ENCODE assay signal across 12 mouse cellular contexts in genomic region chr16:24450256-24450655, GRCm38 (mm10). TPM values are rescaled to one million over a fixed set of nuclear protein-coding genes. Genes with fewer than 3 reads are reported as not detected.
DNase-seq lines count a peak whose midpoint lies in the region; ATAC-seq and TF ChIP-seq lines count a peak whose summit lies in the region.
"Had no signal": no experiment of that assay in that cellular context is flagged by ENCODE, and none has a peak within 500 bp of the region (broad histone marks: within the 10 kb centered on the region; RNA-seq: fewer than 3 reads in every experiment).

No protein-coding gene starts in this region.

- H3K36me3 ChIP-seq in heart, embryonic 10.5 days, result peaks cover 12% of the 10 kb centered on the region
- H3K36me3 ChIP-seq in lung, postnatal 0 days (ENCODE audit: insufficient read depth, low read length), result no peaks in the 10 kb centered on the region
- peaks cover 10% of the 10 kb centered on the region for H3K36me3 ChIP-seq in embryonic facial prominence, embryonic 10.5 days (replicated peaks)
- no peaks in the 10 kb centered on the region for H3K36me3 ChIP-seq in forebrain, embryonic 15.5 days

- no peaks in the 10 kb centered on the region for H3K9me3 ChIP-seq in heart, embryonic 10.5 days
- H3K9me3 ChIP-seq in lung, postnatal 0 days (ENCODE audit: low read length), result no peaks in the 10 kb centered on the region
- H3K9me3 ChIP-seq in embryonic facial prominence, embryonic 10.5 days, result no peaks in the 10 kb centered on the region
- no peaks in the 10 kb centered on the region for H3K9me3 ChIP-seq in forebrain, embryonic 15.5 days
- H3K9me3 ChIP-seq: embryonic facial prominence, embryonic 15.5 days had no signal

- no peak overlapping the region for H3K9ac ChIP-seq in lung, postnatal 0 days (replicated peaks; ENCODE audit: low read depth)
- H3K9ac ChIP-seq in forebrain, embryonic 15.5 days (replicated peaks), result no peak overlapping the region
- H3K9ac ChIP-seq: embryonic facial prominence, embryonic 15.5 days had no signal

- H3K4me3 ChIP-seq in heart, embryonic 10.5 days, result peak overlapping the region; percentile 29; the same call in 1 of the 2 replicates
- no peak overlapping the region for H3K4me3 ChIP-seq in lung, postnatal 0 days (ENCODE audit: low read depth, low read length)
- no peak overlapping the region for H3K4me3 ChIP-seq in embryonic facial prominence, embryonic 10.5 days
- no peak overlapping the region for H3K4me3 ChIP-seq in forebrain, embryonic 15.5 days
- H3K4me3 ChIP-seq: embryonic facial prominence, embryonic 15.5 days; layer of hippocampus, adult 2 months had no signal

- H3K27me3 ChIP-seq in heart, embryonic 10.5 days (ENCODE audit: insufficient read depth, poor library complexity, severe bottlenecking), result no peaks in the 10 kb centered on the region
- H3K27me3 ChIP-seq in lung, postnatal 0 days (replicated peaks; ENCODE audit: insufficient read depth, low read length), result no peaks in the 10 kb centered on the region
- no peaks in the 10 kb centered on the region for H3K27me3 ChIP-seq in embryonic facial prominence, embryonic 10.5 days (replicated peaks; ENCODE audit: low read depth, poor library complexity, severe bottlenecking)
- no peaks in the 10 kb centered on the region for H3K27me3 ChIP-seq in forebrain, embryonic 15.5 days
- H3K27me3 ChIP-seq: embryonic facial prominence, embryonic 15.5 days had no signal

- no peak for DNase-seq in heart, embryonic 10.5 days (ENCODE audit: low spot score)
- DNase-seq in heart, adult 18-20 months, result no peak
- DNase-seq in lung, postnatal 0 days (ENCODE audit: low spot score), result no peak
- DNase-seq in lung, postnatal 25 days (ENCODE audit: low spot score), result no peak
- DNase-seq in embryonic facial prominence, embryonic 10.5 days (ENCODE audit: low spot score), result no peak
- DNase-seq in naive thymus-derived CD4-positive, alpha-beta T cell, adult 2 months (ENCODE audit: low read depth), result peak; percentile 55
- no peak for DNase-seq in ovary, postnatal 10 days (ENCODE audit: low spot score)
- DNase-seq: B cell, adult 2 months; right cerebral cortex, postnatal 14 days had no signal

- ATAC-seq in lung, postnatal 0 days, result no peak
- no peak for ATAC-seq in forebrain, embryonic 15.5 days (replicated peaks)

- peaks cover 78% of the 10 kb centered on the region for H3K4me1 ChIP-seq in heart, embryonic 10.5 days
- H3K4me1 ChIP-seq in lung, postnatal 0 days (ENCODE audit: insufficient read depth, low read depth, low read length), result peaks cover 16% of the 10 kb centered on the region
- peaks cover 70% of the 10 kb centered on the region for H3K4me1 ChIP-seq in embryonic facial prominence, embryonic 10.5 days
- peaks cover 4% of the 10 kb centered on the region; the same call in 1 of the 2 replicates for H3K4me1 ChIP-seq in forebrain, embryonic 15.5 days

- 0 out of 2 replicates have a peak overlapping the region, but pooled peaks have one; percentile 17 for H3K4me2 ChIP-seq in lung, postnatal 0 days (replicated peaks; ENCODE audit: low read depth, low read length)
- H3K4me2 ChIP-seq in forebrain, embryonic 15.5 days (replicated peaks), result no peak overlapping the region
- H3K4me2 ChIP-seq: embryonic facial prominence, embryonic 15.5 days had no signal

- peak overlapping the region; percentile 78 for H3K27ac ChIP-seq in heart, embryonic 10.5 days
- no peak overlapping the region for H3K27ac ChIP-seq in lung, postnatal 0 days (ENCODE audit: low read length)
- H3K27ac ChIP-seq in embryonic facial prominence, embryonic 10.5 days (replicated peaks), result peak overlapping the region; percentile 74; the same call in 1 of the 2 replicates
- no peak overlapping the region for H3K27ac ChIP-seq in forebrain, embryonic 15.5 days (replicated peaks)
- H3K27ac ChIP-seq: embryonic facial prominence, embryonic 15.5 days; layer of hippocampus, adult 2 months had no signal

- WGBS in heart, embryonic 10.5 days, result 44% methylated on average over 5 of the region's 5 CpGs
- 40% methylated on average over 5 of the region's 5 CpGs for WGBS in lung, postnatal 0 days
- WGBS in embryonic facial prominence, embryonic 10.5 days, result 67% methylated on average over 5 of the region's 5 CpGs
- 70% methylated on average over 5 of the region's 5 CpGs for WGBS in forebrain, embryonic 15.5 days

- TF ChIP-seq EP300 in lung, postnatal 0 days (IDR thresholded peaks at IDR 0.05), result no peak

- TF ChIP-seq CTCF in lung, postnatal 0 days (IDR thresholded peaks at IDR 0.05), result no peak

RNA-seq across cellular contexts. Expression of gene Lpp, which starts 56.9 kb away (rescaled TPM):
- 65.1 and 67.2 TPM in 2 replicates for polyA plus RNA-seq in heart, embryonic 10.5 days (2016; fragmentation: Nextera tagmentation; extraction: Ambion mirVana)
- total RNA-seq in heart, adult 18-20 months (2021), result 10 to 100 TPM; 20.7 to 25.2 TPM
- polyA plus RNA-seq in lung, postnatal 0 days (2015; fragmentation: Nextera tagmentation; extraction: Ambion mirVana), result 36.8 and 42.7 TPM in 2 replicates
- polyA plus RNA-seq in embryonic facial prominence, embryonic 10.5 days (2016; fragmentation: Nextera tagmentation; extraction: Ambion mirVana), result 41.8 and 43.5 TPM in 2 replicates
- 10.7 and 11.2 TPM in 2 replicates for polyA plus RNA-seq in forebrain, embryonic 15.5 days (2015; fragmentation: Nextera tagmentation; extraction: Ambion mirVana)

Comparison
In these comparisons a context has a peak if more than half of its experiments do, and no peak if none do; other contexts are left out.
1. H3K27ac ChIP-seq: peak in heart, embryonic 10.5 days (single experiment) and embryonic facial prominence, embryonic 10.5 days (single experiment); none in lung, postnatal 0 days (single experiment) and forebrain, embryonic 15.5 days (single experiment).